Mouse (Mus musculus) T-helper 1 cell (primary cell): ENCODE measurements around the gene Tnrc18.

Experiments used
- in situ Hi-C: fragments of 300-600 bp; cut with MboI, MseI; formaldehyde crosslinking; loops from one replicate; pipeline ENCODE4 v1.15.1; 2025; ENCODE audit warnings: high pct_unique_total_duplicates

Gene Tnrc18

DNA sequence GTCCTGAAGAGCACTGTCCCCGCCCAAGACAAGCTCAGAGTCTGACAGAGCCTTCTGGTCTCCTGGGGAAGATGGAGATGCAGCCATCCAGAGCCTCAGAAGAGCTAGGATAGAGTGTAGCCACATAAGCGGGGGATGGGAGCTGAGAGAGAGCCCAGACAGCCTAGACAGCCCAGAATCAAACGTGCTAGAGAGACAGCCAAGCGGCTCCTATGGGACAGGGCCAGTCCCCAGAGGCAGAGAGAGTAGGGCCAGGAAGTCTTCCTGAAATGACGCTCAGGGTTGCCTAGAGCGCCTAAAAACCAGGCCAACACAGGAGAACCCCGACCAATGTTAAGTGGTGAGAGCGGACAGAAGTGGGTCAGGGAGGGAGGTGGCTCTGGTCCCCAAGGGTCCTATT is 39.3 kb downstream of the Tnrc18 start:
- in situ Hi-C loops: no loop called here

GRCm38 (mm10) chr5:142776080-142776479 is 41.4 kb downstream of the Tnrc18 start:
- in situ Hi-C loops: no loop called here

- in situ Hi-C loops: no loop called here
Measured at GRCm38 (mm10) chr5:142774771-142775170, 42.7 kb downstream of the Tnrc18 start.

- in situ Hi-C loops: no loop called here
Measured at GRCm38 (mm10) chr5:142771964-142772363, 45.5 kb downstream of the Tnrc18 start.

- in situ Hi-C loops: no loop called here
Measured at GRCm38 (mm10) chr5:142771034-142771433, 46.4 kb downstream of the Tnrc18 start.

DNA sequence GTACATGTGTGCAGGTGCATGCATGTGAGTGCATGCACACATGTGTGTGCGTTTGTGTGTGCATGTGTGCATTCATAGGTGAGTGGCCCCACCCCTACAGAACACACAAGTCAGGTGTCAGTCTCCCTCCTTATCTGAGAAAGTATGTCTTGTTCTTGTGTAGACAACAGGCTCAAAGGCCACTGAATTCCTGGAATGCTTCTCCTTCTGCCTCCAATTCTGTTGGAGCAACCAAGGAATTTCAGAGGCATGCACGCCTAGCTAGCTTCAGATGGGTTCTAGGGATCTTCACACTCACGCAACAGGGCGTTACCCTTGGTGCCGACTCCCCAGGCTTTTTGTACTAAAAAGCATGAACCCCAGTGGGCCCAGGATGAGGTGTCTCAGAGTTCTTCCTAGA is 47.8 kb downstream of the Tnrc18 start:
- in situ Hi-C loops: no loop called here

GRCm38 (mm10) chr5:142768352-142769267 is 48.9 kb downstream of the Tnrc18 start:
- in situ Hi-C loops: no loop called here

DNA sequence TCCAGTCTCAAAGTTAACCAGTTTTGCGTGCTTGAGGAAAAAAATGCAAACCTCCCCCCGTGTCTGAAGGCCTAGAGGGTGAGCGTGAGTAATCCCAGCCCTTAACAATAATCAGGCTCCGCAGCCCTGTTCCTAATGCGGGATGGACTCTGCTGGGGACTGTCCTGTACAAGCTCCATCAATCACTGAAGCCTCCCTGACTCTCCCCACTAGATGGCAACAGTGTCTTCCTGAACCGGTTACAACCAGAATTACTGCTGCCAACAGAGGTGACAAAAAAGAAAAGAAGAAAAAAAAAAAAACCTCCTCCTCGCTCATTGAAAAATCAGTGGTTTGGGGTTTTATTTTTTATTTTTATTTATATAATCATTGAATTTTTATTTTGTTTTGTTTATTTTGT is 49.5 kb downstream of the Tnrc18 start:
- in situ Hi-C loops: no loop called here

DNA sequence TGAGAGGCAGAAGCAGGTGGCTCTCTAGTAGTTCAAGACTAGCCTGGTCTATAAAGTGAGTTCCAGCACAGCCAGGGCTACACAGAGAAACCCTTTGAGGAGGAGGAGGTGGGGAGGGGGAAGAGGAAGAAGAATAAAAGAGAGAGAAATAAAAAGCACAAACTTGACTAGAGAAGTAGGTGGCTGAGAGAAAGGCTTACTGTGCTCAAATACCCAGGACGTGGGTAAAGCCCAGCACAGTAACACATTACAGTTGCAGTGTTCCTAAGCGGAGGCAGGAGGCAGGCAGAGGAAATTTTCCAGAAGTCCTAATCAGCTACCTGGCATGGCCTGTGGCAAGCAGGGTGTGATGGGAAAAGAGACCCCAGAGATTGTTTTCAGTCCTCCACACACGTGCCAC is 50.8 kb downstream of the Tnrc18 start:
- in situ Hi-C loops: no loop called here

DNA sequence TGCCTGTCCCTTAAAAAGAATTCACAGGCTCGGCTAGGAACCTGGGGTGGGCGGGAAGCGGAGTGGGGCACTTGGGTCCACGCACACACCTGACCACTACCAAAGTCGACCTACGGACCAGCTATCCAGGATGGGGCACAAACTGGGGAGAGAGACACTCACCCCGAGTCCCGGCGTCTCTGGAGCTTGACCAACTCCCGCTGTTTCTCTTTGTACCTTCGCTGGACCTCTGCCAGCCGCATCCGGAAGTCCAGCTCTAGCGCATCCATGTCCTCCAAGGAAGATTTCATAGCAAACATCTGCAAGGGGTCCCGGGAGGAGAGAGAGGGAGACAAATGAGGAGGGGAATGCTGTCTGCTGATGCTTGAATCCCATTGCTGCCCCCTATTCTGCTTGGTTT is 52.6 kb downstream of the Tnrc18 start:
- in situ Hi-C loops: no loop called here

GRCm38 (mm10) chr5:142764306-142764705 is 53.2 kb downstream of the Tnrc18 start:
- in situ Hi-C loops: no loop called here

DNA sequence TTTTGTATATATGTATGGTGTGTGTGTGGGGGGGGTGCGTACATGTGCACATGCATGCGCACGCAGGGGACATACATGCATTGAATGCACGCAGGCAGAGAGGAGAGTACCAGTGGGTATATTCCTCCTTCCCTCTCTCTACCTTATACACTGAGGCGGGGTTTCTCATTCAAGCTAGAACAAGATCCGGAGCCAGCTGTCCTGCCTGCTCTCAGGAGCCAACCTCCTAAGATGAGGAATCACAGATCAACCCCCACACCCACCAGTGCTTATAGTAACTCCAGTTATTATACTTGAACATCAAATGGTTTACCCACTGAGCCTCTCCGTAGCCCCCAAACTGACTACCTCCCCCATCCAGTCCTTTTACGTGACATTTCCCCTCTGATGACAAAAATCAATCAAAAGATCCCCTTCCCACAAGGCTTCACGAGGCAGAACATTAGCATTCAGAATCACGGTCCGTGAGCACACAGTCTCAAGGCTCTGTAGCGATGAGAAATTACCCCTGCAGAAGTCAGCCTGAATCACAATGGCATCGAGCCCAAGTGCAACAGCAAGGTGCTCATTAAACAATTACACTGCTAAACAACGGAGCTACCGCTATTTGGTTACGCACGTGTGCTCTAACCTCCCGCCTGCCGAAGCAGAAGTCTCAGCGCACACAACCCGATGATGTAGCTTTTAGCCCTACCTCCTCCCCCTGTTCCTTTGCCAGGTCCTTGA is 55.2 kb downstream of the Tnrc18 start:
- in situ Hi-C loops: no loop called here

DNA sequence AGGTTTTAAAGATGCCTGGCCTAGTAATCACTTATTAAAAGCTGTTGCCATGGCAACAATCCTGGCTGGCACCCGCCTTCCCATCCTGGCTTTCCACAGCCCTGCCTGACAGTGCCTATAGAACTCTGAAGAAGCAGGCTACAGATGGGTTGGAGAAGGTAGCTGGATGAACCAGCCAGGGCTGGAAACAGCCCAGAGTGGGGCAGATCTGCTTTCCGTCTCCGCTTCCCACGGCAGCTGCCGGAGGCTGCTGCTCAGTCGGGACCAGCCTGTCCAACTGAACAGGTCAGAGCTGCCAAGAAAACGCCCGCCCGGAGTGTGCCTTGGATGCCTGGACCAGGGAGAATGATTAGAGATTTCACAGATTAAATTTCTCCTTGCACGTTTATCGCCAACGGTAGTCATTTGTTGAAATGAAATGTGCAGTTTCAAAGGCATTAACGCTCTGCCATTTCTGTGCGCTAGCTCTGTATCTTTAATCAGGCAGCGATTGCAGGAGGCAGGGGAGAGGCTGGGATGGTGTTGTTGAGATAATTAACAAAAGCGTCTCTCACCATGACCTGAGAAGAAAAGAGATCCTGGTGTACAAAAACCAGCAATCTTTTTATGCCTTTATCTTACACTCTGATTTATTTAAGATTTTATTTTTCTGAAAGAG is 56.0 kb downstream of the Tnrc18 start:
- in situ Hi-C loops: no loop called here

- in situ Hi-C loops: no loop called here
Measured at GRCm38 (mm10) chr5:142759786-142760185, 57.7 kb downstream of the Tnrc18 start.

- in situ Hi-C loops: no loop called here
Measured at GRCm38 (mm10) chr5:142752241-142752640, 65.2 kb downstream of the Tnrc18 start.

GRCm38 (mm10) chr5:142750173-142750572 is 67.3 kb downstream of the Tnrc18 start:
- in situ Hi-C loops: no loop called here

DNA sequence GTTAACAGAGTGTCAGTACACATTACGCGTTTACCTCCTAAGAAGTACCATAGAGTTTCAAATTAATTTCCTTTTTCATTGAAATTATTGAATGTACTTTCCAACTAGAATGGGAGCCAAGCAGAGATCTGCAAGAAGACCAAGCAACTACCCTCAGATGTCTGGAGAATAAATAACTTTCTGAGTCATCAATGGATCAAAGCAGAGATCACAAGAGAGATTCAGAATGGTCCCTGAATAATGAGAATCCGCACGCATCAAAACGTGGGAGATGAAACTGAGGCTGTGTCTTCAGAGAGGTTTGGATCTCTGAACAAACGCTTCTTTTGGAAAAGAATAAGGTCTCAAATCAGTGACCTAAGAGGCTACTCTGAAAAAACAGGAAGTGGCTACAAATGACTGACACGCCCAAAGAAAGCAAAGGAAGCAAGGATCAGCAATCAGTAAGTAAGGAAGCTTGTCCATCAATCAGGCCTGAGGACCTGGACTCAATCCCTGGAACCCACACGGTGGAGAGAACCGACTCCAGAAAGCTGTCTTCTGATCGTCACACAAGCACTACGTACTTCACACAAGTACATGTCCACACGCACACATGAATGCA is 70.3 kb downstream of the Tnrc18 start:
- in situ Hi-C loops: loop anchor here (10.0 kb wide), 1 partner anchor 1728 kb away; no protein-coding TSS in a partner anchor

GRCm38 (mm10) chr5:142739941-142740340 is 77.5 kb downstream of the Tnrc18 start:
- in situ Hi-C loops: loop anchor here (10.0 kb wide), 1 partner anchor 1735 kb away; no protein-coding TSS in a partner anchor

- in situ Hi-C loops: no loop called here
Measured at GRCm38 (mm10) chr5:142731916-142732315, 85.5 kb downstream of the Tnrc18 start.

GRCm38 (mm10) chr5:142730295-142730694 is 87.2 kb downstream of the Tnrc18 start:
- in situ Hi-C loops: no loop called here

DNA sequence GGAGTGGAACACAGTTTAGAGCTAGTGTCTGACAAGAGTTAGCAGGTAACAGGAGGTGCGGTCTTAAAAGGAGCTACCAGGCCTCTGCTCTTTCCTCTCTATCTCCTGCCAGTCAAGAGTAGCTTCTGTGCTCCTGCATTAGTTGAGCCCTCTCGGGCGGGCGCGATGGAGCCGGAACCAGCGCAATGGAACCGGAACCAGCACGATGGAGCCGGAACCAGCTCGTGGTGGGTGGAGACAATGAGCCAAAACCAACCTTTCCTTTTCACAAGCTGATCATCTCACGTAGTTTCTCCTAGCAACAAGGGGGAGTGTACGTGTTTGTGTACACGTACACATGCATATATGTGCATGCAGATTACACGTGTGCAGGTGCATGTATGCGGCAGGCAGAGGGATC is 89.2 kb downstream of the Tnrc18 start:
- in situ Hi-C loops: no loop called here

DNA sequence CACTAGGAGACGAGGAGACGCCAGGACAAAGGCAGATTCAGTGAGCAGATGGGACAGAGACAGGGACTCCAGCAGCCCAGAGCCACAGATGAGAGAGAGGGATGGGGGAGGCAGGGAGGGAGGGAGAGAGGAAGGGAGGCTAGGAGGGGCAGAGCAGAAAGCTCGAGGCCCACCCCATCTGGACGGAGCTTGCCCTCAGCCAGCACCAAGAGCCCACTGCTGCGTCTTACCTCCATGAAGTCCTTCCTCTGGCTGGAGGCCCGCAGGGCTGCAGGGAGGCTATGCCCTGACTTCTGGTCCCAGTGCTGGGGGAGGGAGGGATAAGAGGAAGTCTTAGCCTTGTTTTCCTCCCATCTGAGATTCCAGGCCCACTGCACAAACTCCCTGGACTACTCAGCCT is 90.7 kb downstream of the Tnrc18 start:
- in situ Hi-C loops: no loop called here
